Mouse (Mus musculus) limb, embryonic 10.5 days (tissue): ENCODE measurements around the gene Anks4b. TPM values are rescaled to one million over a fixed set of nuclear protein-coding genes. Genes with fewer than 3 reads are reported as not detected.

Experiments
- DNase-seq: peaks from one replicate; pipeline ENCODE4 v3.0.0-alpha.2; 2017; ENCODE audit warnings: low spot score
- H3K27ac ChIP-seq: fragments of 300-500 bp; sonication (generic); 2 replicates; pipeline ENCODE4 v1.5.1; 2016; ENCODE audit warnings: mild to moderate bottlenecking
- H3K27me3 ChIP-seq: fragments of 300-500 bp; sonication (generic); 2 replicates; pipeline ENCODE4 v1.6.1; 2016; ENCODE audit warnings: low read depth, mild to moderate bottlenecking; ENCODE audit not compliant: poor library complexity, severe bottlenecking
- H3K36me3 ChIP-seq: fragments of 300-500 bp; sonication (generic); 2 replicates; pipeline ENCODE4 v1.6.1; 2016; ENCODE audit warnings: mild to moderate bottlenecking, moderate library complexity
- H3K4me1 ChIP-seq: fragments of 300-500 bp; sonication (generic); 2 replicates; pipeline ENCODE4 v1.6.1; 2016
- H3K4me3 ChIP-seq: fragments of 300-500 bp; sonication (generic); 2 replicates; pipeline ENCODE4 v1.5.1; 2016; ENCODE audit warnings: mild to moderate bottlenecking, moderate library complexity
- H3K9me3 ChIP-seq: fragments of 300-500 bp; sonication (generic); replicated peaks from 2 replicates; pipeline ENCODE4 v1.6.1; 2016; ENCODE audit warnings: mild to moderate bottlenecking
- WGBS: fragments of 180-500 bp; shearing (Covaris S2); methylation state at CpG from one replicate; pipeline ENCODE4 v1.1.7; 2016; 5-methylcytosine and 5-hydroxymethylcytosine counted together
- polyA plus RNA-seq: library from polyadenylated mRNA; unstranded; fragments of >200 nt; fragmentation: Nextera tagmentation; extraction: Ambion mirVana; gene quantifications from 2 replicates; pipeline ENCODE4 v1.2.1, GENCODE M21; 2016

Anks4b gene
- polyA plus RNA-seq, result not detected in 2 replicates

DNA sequence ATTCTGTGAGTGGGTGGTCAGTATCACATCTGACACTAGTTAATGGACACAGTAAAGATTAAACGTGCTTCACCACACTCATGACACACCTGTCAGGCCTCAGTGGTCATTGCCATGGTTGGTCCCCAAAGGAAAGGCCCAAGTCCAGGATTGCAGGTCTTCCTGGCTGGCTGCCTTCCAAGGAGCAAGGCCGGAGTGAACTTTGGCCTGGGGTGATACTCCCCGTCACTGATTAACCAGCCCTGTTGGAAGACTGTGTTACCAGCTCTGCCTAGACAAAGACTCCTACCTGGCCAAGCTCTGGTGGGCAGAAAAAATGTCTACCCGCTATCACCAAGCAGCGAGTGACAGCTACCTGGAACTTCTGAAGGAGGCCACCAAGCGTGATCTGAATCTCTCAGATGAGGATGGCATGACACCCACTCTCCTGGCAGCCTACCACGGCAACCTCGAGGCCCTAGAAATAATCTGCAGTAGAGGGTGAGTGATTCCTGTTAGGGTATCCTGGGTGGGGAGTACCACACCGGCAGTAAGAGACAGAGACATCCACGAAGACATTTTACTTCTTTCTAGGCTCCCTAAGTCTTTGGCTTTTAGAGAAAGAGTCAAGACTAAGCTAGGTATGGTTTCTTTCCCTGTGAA is at the start of gene Anks4b:
Gene Anks4b (plus strand): TSS at position 256 of the 642 bp plus-strand sequence.
- 91% methylated on average over 10 of the region's 10 CpGs for WGBS

DNA sequence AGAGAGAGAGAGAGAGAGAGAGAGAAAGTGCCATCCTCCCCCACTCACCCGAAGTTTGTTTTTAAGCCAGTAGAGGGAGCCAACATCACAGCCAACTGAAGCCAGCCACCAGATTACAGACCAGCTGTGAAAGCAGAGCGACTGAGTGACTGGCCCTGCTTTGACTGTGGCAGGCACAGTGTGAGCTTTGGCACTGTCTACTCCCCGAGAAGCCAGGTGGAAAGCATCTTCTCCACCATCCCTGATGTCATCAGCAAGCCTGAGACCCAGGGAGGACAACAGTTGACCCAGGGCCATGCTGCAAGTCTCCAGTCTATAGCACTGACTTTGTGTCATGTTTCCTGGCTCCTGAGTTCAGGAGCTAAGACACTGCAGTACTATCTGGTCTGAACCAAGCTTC is 48.8 kb upstream of the Anks4b start:
- Histone ChIP-seq H3K27me3 (no peaks in the 10 kb centered on the region), H3K27ac (0 out of 2 replicates have a peak overlapping the region, but pooled peaks have one; percentile 36), H3K36me3 (no peaks in the 10 kb centered on the region; the same call in 1 of the 2 replicates), H3K4me1 (peaks cover 31% of the 10 kb centered on the region), H3K9me3 (no peaks in the 10 kb centered on the region), H3K4me3 (no peak overlapping the region)
- DNase-seq, result peak; percentile 78
- whole genome bisulfite sequencing, result 0% methylated on average over 3 of the region's 3 CpGs

More for the DNA sequence above, at the start of gene Anks4b:
- Histone ChIP-seq H3K4me3 (no peak within 1 kb of the TSS), H3K4me1 (no peaks in the 10 kb centered on the region), H3K36me3 (no peaks in the 10 kb centered on the region), H3K27ac (no peak within 1 kb of the TSS), H3K9me3 (no peaks in the 10 kb centered on the region), H3K27me3 (no peaks in the 10 kb centered on the region)
- no peak for DNase-seq

- Histone ChIP-seq H3K27me3 (no peaks in the 10 kb centered on the region), H3K9me3 (no peaks in the 10 kb centered on the region), H3K4me3 (no peak overlapping the region), H3K36me3 (no peaks in the 10 kb centered on the region), H3K4me1 (peaks cover 31% of the 10 kb centered on the region), H3K27ac (peak overlapping the region; percentile 80)
- DNase-seq, result no peak
- WGBS, result 27% methylated on average over 5 of the region's 5 CpGs
These were observed 46.5 kb upstream of the Anks4b start for GRCm38 (mm10) chr7:120126976-120127685.

DNA sequence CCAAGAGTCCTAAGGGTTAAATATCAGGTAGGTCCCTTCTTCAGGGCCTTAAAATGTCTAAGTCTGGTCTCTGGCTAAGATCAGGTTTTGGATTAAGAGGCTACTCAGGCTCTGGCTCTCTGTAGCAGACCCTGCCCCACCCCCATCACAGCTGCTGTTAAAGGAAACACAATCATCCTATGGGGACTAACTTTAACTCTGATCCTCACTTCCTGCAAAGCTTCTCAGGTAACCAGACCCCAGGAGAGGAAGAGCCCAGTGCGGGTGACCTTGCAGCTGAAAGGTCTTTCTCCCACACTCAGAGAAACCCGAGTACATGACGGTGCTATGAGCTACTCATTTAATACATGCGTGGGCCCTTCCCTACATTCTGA is 46.0 kb upstream of the Anks4b start:
- peak; percentile 58 for DNase-seq
- peak overlapping the region; percentile 80 for H3K27ac ChIP-seq
- 24% methylated on average over 4 of the region's 4 CpGs for WGBS

DNA sequence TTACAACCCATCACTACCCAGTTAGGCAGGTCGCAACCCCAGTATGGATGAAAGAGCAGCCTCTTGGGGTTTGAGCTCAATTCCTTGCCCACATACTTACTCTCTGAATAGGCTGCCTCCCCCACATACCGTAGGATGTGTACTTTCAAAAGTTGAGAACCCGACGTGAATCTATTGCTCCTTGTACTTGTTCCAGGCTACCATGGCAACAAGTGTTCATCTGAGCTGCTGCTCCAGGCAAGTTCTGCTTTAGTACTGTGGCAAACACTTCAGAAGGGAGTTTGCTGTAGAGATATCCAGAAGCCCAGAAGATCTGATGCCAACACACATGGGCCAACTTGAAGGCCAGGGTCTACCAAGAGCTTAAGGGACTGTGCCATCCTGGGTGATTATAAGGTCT is 44.7 kb upstream of the Anks4b start:
- no peaks in the 10 kb centered on the region for H3K36me3 ChIP-seq
- no peak overlapping the region for H3K27ac ChIP-seq
- DNase-seq, result no peak
- no peaks in the 10 kb centered on the region for H3K27me3 ChIP-seq
- H3K4me3 ChIP-seq, result no peak overlapping the region
- H3K4me1 ChIP-seq, result peaks cover 31% of the 10 kb centered on the region
- WGBS, result 87% methylated on average over 4 of the region's 4 CpGs
- no peaks in the 10 kb centered on the region for H3K9me3 ChIP-seq

More for the DNA sequence above, 46.0 kb upstream of the Anks4b start:
- Histone ChIP-seq H3K4me3 (no peak overlapping the region), H3K9me3 (no peaks in the 10 kb centered on the region), H3K27me3 (no peaks in the 10 kb centered on the region), H3K36me3 (no peaks in the 10 kb centered on the region), H3K4me1 (peaks cover 31% of the 10 kb centered on the region)

GRCm38 (mm10) chr7:120142743-120143142 is 30.9 kb upstream of the Anks4b start:
- H3K4me1 ChIP-seq, result no peaks in the 10 kb centered on the region
- no peaks in the 10 kb centered on the region for H3K36me3 ChIP-seq
- no peaks in the 10 kb centered on the region for H3K27me3 ChIP-seq
- H3K27ac ChIP-seq, result no peak overlapping the region
- 89% methylated on average over 1 of the region's 1 CpGs for WGBS
- no peak for DNase-seq
- H3K4me3 ChIP-seq, result no peak overlapping the region
- no peaks in the 10 kb centered on the region for H3K9me3 ChIP-seq

DNA sequence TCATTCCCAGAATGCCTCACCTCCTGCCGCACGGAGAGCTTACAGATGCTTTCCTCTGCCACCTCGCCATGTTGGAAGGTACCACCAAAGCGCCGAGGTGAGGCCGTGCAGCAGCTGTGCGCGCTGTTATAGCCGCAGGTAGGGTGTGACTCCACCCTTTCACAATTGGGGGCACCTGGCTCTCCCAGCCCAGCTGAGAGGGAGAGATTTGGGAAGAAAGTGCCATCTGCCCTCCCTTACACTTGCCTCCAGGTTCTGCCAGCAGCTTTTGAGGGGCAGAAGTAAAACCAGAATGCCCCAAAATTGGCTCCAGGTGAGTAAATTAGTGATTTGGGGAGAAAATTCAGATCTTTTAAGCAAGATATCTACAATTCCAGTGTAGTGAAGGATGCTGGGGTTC is 28.5 kb upstream of the Anks4b start, which contains the start of gene Zp2:
Gene Zp2 (minus strand): TSS at position 101 of the 400 bp plus-strand sequence.
- no peaks in the 10 kb centered on the region for H3K27me3 ChIP-seq

DNA sequence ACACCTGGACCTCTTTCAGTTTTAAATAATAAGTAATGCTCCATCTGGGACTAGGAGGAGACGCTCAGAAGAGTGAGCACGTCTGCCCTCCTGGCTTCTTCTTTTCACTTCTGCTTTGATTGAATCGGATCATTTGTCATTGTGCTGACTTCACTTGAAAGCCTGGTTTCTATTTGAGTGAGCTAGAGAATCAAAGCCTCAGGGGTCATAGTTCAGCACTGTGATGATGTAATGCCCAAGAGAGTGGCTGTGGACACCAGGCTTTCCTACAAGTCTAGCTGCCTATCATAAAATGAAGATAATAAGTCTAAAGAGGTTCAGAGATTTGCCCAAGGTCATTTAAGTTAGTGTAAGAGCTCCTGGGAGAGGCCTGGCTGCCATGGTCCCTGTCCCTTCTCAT is 23.4 kb upstream of the Anks4b start:
- no peak for DNase-seq
- H3K27ac ChIP-seq, result no peak overlapping the region
- WGBS, result 19% methylated on average over 3 of the region's 3 CpGs

More for the DNA sequence above, 28.5 kb upstream of the Anks4b start, which contains the start of gene Zp2:
- 66% methylated on average over 9 of the region's 9 CpGs for WGBS
- H3K36me3 ChIP-seq, result no peaks in the 10 kb centered on the region
- H3K4me1 ChIP-seq, result 0 out of 2 replicates have a peak, but pooled peaks cover 3% of the 10 kb centered on the region
- no peak for DNase-seq
- H3K9me3 ChIP-seq, result no peaks in the 10 kb centered on the region
- H3K4me3 ChIP-seq, result no peak within 1 kb of the TSS
- no peak within 1 kb of the TSS for H3K27ac ChIP-seq

DNA sequence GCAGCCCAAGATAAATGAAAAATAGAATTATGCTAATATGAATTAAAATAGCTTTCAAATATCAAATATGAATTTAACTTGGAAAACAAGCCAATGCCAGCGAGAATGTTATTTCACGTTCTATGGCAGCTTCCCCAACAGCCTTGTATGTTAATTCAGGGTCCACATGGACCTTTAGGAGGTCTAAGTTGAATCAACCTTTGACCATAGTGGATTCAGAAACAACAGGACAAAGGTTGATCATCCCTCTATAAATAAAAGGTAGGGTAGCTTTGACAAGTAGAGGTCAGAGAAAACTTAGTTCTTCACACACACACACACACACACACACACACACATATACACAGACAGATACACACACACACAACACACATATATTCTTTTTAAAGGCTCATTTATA is 22.8 kb upstream of the Anks4b start:
- Histone ChIP-seq H3K27ac (no peak overlapping the region), H3K27me3 (no peaks in the 10 kb centered on the region), H3K4me3 (no peak overlapping the region), H3K4me1 (peaks cover 7% of the 10 kb centered on the region), H3K9me3 (no peaks in the 10 kb centered on the region), H3K36me3 (no peaks in the 10 kb centered on the region)
- DNase-seq, result no peak
- WGBS, result 83% methylated on average over 2 of the region's 2 CpGs

More for the DNA sequence above, 23.4 kb upstream of the Anks4b start:
- Histone ChIP-seq H3K36me3 (no peaks in the 10 kb centered on the region), H3K27me3 (no peaks in the 10 kb centered on the region), H3K9me3 (no peaks in the 10 kb centered on the region), H3K4me1 (peaks cover 6% of the 10 kb centered on the region; the same call in 1 of the 2 replicates), H3K4me3 (no peak overlapping the region)

- Histone ChIP-seq H3K9me3 (no peaks in the 10 kb centered on the region), H3K4me3 (no peak overlapping the region), H3K4me1 (peaks cover 31% of the 10 kb centered on the region), H3K27me3 (no peaks in the 10 kb centered on the region), H3K36me3 (no peaks in the 10 kb centered on the region), H3K27ac (no peak overlapping the region)
- DNase-seq, result no peak
- WGBS, result 33% methylated on average over 2 of the region's 2 CpGs
These were observed 16.7 kb upstream of the Anks4b start for GRCm38 (mm10) chr7:120156841-120157409.

DNA sequence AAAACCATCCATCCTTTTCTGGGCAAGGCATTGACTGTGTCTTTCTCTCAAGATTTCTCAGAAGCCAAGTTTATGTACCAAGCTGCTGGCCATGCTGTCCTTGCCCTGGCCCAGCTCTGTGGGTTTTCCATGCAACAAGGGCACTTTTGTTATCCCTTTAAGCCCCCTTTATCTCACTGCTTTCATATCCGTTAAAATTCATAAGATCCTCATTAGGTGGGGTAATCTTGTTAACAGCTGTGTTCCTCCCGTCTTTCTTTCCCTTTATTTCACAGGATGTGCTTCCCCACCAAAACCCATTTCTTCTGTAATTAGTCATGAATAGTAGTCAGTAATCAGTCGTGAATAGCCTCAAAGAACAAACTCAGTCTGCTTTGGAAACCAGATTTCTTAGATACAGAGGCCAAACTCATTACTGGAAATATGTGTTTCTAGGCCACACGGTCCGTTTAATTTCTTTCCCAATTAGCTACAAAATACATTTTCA is 16.0 kb upstream of the Anks4b start:
- Histone ChIP-seq H3K4me3 (no peak overlapping the region), H3K9me3 (no peaks in the 10 kb centered on the region), H3K4me1 (peaks cover 31% of the 10 kb centered on the region), H3K36me3 (no peaks in the 10 kb centered on the region), H3K27ac (no peak overlapping the region), H3K27me3 (no peaks in the 10 kb centered on the region)
- WGBS, result 42% methylated on average over 5 of the region's 5 CpGs
- DNase-seq, result no peak

GRCm38 (mm10) chr7:120158121-120158613 is 15.5 kb upstream of the Anks4b start:
- H3K27me3 ChIP-seq, result no peaks in the 10 kb centered on the region
- H3K27ac ChIP-seq, result peak overlapping the region; percentile 7; the same call in 1 of the 2 replicates
- 39% methylated on average over 4 of the region's 4 CpGs for WGBS
- H3K4me3 ChIP-seq, result no peak overlapping the region
- no peaks in the 10 kb centered on the region for H3K9me3 ChIP-seq
- DNase-seq, result no peak
- H3K4me1 ChIP-seq, result peaks cover 31% of the 10 kb centered on the region
- no peaks in the 10 kb centered on the region for H3K36me3 ChIP-seq
